Mouse (Mus musculus) lung, embryonic 14.5 days (tissue): ENCODE results near the gene Dupd1. TPM values are rescaled to one million over a fixed set of nuclear protein-coding genes. Genes with fewer than 3 reads are reported as not detected.

Source experiments
- ATAC-seq: fragments of 200-750 bp; cut with Nextera tagmentation; 2 replicates; pipeline ENCODE4 v1.8.0; 2017; ENCODE audit warnings: mild to moderate bottlenecking, moderate TSS enrichment, moderate library complexity; ENCODE audit not compliant: insufficient read depth
- DNase-seq: peaks from one replicate; pipeline ENCODE4 v3.0.0-alpha.2; 2015
- H3K27ac ChIP-seq: fragments of 300-500 bp; sonication (generic); 2 replicates; pipeline ENCODE4 v1.5.1; 2014; ENCODE audit warnings: low read depth, mild to moderate bottlenecking, moderate library complexity
- H3K27me3 ChIP-seq: fragments of 300-500 bp; sonication (generic); 2 replicates; pipeline ENCODE4 v1.6.1; 2014; ENCODE audit warnings: low read length, control low read depth; ENCODE audit not compliant: insufficient read depth
- H3K36me3 ChIP-seq: fragments of 300-500 bp; sonication (generic); 2 replicates; pipeline ENCODE4 v1.6.1; 2014; ENCODE audit warnings: control low read depth; ENCODE audit not compliant: insufficient read depth
- H3K4me1 ChIP-seq: fragments of 300-500 bp; sonication (generic); 2 replicates; pipeline ENCODE4 v1.6.1; 2014; ENCODE audit warnings: antibody characterized with exemption, control low read depth; ENCODE audit not compliant: insufficient read depth
- H3K4me2 ChIP-seq: fragments of 300-500 bp; sonication (generic); 2 replicates; pipeline ENCODE4 v1.6.1; 2014; ENCODE audit warnings: mild to moderate bottlenecking
- H3K4me3 ChIP-seq: fragments of 300-500 bp; sonication (generic); 2 replicates; pipeline ENCODE4 v1.5.1; 2014; ENCODE audit warnings: low read depth, low read length
- H3K9ac ChIP-seq: fragments of 300-500 bp; sonication (generic); 2 replicates; pipeline ENCODE4 v1.6.1; 2014
- H3K9me3 ChIP-seq: fragments of 300-500 bp; sonication (generic); 2 replicates; pipeline ENCODE4 v1.6.1; 2016; ENCODE audit warnings: low read depth, low read length, control low read depth
- CTCF ChIP-seq: IDR thresholded peaks from 2 replicates; pipeline ENCODE4 v1.5.1; 2016; ENCODE audit warnings: antibody characterized with exemption, low read depth
- WGBS: fragments of 180-500 bp; shearing (Covaris S2); extraction: QIAGEN DNeasy Blood & Tissue Kit; methylation state at CpG from one replicate; pipeline ENCODE4 v1.1.7; 2014; 5-methylcytosine and 5-hydroxymethylcytosine counted together
- polyA plus RNA-seq: library from polyadenylated mRNA; unstranded; fragments of >200 nt; fragmentation: Nextera tagmentation; extraction: Ambion mirVana; gene quantifications from 2 replicates; pipeline ENCODE4 v1.2.1, GENCODE M21; 2014

The Dupd1 gene
- polyA plus RNA-seq, 1 experiment from 2014 or later, result not detected

DNA sequence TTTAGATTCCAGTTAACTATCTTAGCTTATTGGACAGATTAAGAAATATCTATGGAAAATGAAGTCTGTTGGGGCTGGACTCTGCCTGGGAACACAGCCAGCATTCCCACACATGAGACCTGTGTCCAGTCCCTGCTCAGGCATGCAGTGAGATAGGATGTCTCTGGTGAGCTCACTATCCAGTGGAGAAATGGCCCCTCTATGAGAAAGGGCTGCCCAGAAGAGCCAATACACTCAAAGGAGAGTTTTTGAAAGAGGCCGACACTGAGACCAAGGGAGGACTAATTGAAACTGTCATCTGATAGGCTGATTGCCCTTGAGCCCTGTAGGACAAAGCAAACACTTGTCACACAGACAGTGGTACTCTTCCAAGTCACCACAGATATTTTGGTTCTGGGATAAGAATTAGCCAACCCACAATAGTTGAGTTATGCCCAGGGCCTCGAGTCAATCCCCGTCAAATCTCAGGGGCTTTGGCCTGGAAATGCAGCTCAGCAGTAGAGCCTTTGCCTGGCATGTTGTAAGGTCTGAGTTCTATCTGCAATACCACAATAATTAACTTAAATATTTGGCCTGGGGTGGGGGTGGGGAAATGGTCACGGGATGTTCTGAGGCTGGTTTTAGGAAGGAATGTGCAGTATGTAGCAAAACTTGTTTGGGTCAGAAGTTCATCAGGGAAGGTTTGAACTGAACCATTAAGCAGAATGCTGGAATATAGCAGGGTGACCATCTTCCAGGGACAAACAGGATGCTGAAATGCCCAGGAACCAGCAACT is 6.2 kb upstream of the Dupd1 start:
- 65% methylated on average over 4 of the region's 4 CpGs for WGBS
- ATAC-seq (no peak; the same call in 1 of the 2 replicates), DNase-seq (peak; percentile 33)
- Histone ChIP-seq H3K9ac (no peak overlapping the region), H3K27ac (no peak overlapping the region), H3K4me2 (no peak overlapping the region), H3K4me3 (no peak overlapping the region), H3K9me3 (no peaks in the 10 kb centered on the region), H3K36me3 (no peaks in the 10 kb centered on the region), H3K27me3 (no peaks in the 10 kb centered on the region), H3K4me1 (peaks cover 6% of the 10 kb centered on the region; the same call in 1 of the 2 replicates)
- no peak for TF ChIP-seq CTCF

DNA sequence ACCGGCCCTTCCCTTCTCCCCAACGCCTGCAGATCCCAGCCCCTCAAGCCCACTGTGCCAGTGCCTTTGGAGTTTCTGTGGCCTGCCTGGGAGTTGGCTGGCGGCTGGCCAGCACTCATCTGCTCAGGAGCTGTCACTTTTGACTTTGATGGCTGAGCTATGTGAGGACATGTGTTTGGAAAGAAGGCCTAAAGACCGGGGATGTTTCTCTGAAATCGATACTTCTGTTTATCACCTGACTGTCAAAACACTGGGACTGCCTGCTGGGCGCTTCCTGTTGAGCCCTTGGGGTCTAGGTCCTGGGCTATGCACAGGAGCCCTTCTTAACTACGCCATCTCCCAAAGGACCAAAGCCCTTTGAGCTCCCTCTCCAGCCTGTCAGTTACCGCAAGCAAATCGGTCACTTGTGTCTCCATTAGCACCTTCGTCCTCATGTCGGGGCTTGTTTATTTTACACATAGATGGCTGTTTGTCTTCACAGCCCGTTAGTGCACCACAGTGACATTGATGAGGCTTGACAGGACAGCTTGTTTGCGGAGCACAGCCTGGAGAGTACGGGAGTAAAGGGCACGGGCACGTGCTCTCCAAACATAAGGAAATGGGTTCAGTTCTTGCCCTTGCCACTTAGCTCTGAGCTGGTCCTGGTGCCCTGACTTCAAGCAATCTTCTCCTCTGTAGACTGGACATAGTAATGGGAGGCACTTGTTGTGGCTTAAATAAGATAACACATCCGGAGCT is 5.4 kb upstream of the Dupd1 start:
- Histone ChIP-seq H3K9ac (no peak overlapping the region), H3K4me1 (peaks cover 6% of the 10 kb centered on the region; the same call in 1 of the 2 replicates), H3K4me2 (no peak overlapping the region), H3K36me3 (no peaks in the 10 kb centered on the region), H3K4me3 (no peak overlapping the region), H3K27me3 (no peaks in the 10 kb centered on the region), H3K27ac (no peak overlapping the region), H3K9me3 (no peaks in the 10 kb centered on the region)
- DNase-seq (peak; percentile 30), ATAC-seq (no peak; the same call in 1 of the 2 replicates)
- 7% methylated on average over 17 of the region's 17 CpGs for WGBS
- no peak for TF ChIP-seq CTCF

GRCm38 (mm10) chr14:21711231-21711630 is 3.1 kb downstream of the Dupd1 start:
- 57% methylated on average over 2 of the region's 2 CpGs for WGBS
- no peak overlapping the region for H3K4me2 ChIP-seq
- TF ChIP-seq CTCF, result no peak
- H3K27ac ChIP-seq, result no peak overlapping the region
- H3K9ac ChIP-seq, result no peak overlapping the region
- H3K4me1 ChIP-seq, result peaks cover 13% of the 10 kb centered on the region; the same call in 1 of the 2 replicates
- no peaks in the 10 kb centered on the region for H3K36me3 ChIP-seq
- ATAC-seq (no peak), DNase-seq (peak; percentile 60)
- no peak overlapping the region for H3K4me3 ChIP-seq
- no peaks in the 10 kb centered on the region for H3K9me3 ChIP-seq
- no peaks in the 10 kb centered on the region for H3K27me3 ChIP-seq

- 61% methylated on average over 2 of the region's 2 CpGs for WGBS
- Histone ChIP-seq H3K36me3 (no peaks in the 10 kb centered on the region), H3K4me1 (peaks cover 13% of the 10 kb centered on the region; the same call in 1 of the 2 replicates), H3K9ac (no peak overlapping the region), H3K4me2 (no peak overlapping the region), H3K4me3 (no peak overlapping the region), H3K27ac (no peak overlapping the region), H3K9me3 (no peaks in the 10 kb centered on the region), H3K27me3 (no peaks in the 10 kb centered on the region)
- peak; percentile 48 for TF ChIP-seq CTCF
- DNase-seq (no peak), ATAC-seq (no peak)
Measured at GRCm38 (mm10) chr14:21709545-21709944, 4.8 kb downstream of the Dupd1 start.

DNA sequence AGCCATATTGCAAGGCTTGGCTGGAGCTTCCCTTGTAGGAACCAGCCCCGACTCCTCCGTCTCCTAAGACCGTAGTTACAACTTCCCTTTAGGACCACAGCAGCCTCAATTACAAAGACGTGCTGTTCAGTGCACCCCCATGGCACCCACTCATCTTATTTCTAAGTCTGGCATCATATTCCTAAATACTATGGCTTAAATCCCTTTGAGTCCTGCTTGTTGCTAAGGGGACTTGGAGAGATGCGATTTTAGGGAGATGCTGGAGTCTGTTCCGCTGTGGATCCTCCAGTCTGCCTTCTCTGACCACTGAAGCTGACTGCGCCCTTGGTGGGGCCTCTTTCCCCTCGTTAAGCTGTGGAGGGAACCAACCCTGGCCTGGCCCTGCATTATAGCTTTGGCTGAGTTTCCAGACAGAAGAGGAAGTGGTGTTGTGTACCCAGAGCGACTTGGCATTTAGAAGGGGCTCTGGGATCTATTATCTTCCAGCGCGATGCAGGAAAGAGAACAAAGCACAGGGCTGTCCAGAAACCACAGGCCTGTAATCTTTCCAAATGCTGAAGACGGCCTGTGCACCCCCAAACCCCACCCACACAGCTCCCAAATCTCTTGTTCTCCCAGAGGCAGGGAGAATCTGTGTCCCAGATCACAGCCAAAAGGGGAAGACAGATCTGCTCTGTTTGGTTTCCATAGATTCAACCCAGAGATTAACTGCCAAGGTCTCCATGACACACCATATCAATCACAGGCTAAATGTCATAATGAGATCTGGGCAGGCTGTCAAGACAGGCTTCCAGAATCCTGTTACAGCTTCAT is 7.4 kb downstream of the Dupd1 start:
- Histone ChIP-seq H3K9me3 (no peaks in the 10 kb centered on the region), H3K4me2 (no peak overlapping the region), H3K4me1 (peaks cover 16% of the 10 kb centered on the region; the same call in 1 of the 2 replicates), H3K4me3 (no peak overlapping the region), H3K27me3 (no peaks in the 10 kb centered on the region), H3K27ac (peak overlapping the region; percentile 69), H3K9ac (no peak overlapping the region), H3K36me3 (no peaks in the 10 kb centered on the region)
- TF ChIP-seq CTCF, result no peak
- WGBS, result 45% methylated on average over 12 of the region's 12 CpGs
- ATAC-seq, result peak; percentile 89
- DNase-seq, result peak; percentile 89

DNA sequence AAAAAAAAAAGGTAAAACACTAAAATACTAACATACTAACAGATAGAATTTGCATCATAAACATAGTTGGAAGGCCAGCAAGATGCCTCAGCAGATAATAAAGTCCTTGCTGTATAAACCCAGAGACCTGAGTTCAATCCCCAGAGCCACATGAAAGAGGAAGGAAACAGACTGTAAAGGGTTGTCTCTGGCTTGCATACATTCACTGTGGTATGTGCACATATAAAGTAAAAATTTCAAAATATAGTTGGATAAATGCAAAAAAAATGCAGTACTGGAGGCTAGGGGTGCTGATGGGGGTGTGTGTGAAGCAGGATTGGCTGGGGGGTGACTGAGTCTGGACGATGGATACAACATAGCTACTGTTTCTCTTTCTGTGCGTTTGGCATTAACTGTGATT is 8.9 kb downstream of the Dupd1 start:
- no peak for TF ChIP-seq CTCF
- no peak overlapping the region for H3K27ac ChIP-seq
- H3K4me1 ChIP-seq, result 0 out of 2 replicates have a peak, but pooled peaks cover 13% of the 10 kb centered on the region
- H3K9ac ChIP-seq, result no peak overlapping the region
- H3K36me3 ChIP-seq, result no peaks in the 10 kb centered on the region
- 79% methylated on average over 2 of the region's 2 CpGs for WGBS
- H3K4me2 ChIP-seq, result no peak overlapping the region
- no peak overlapping the region for H3K4me3 ChIP-seq
- no peaks in the 10 kb centered on the region for H3K27me3 ChIP-seq
- H3K9me3 ChIP-seq, result no peaks in the 10 kb centered on the region
- no peak for ATAC-seq
- DNase-seq, result no peak

GRCm38 (mm10) chr14:21703255-21703654 is 11.1 kb downstream of the Dupd1 start:
- H3K4me1 ChIP-seq, result 0 out of 2 replicates have a peak, but pooled peaks cover 13% of the 10 kb centered on the region
- H3K36me3 ChIP-seq, result no peaks in the 10 kb centered on the region
- H3K27ac ChIP-seq, result peak overlapping the region; percentile 7; the same call in 1 of the 2 replicates
- 29% methylated on average over 5 of the region's 5 CpGs for WGBS
- no peak overlapping the region for H3K4me2 ChIP-seq
- DNase-seq (peak; percentile 62), ATAC-seq (no peak)
- no peak overlapping the region for H3K4me3 ChIP-seq
- no peaks in the 10 kb centered on the region for H3K9me3 ChIP-seq
- no peak for TF ChIP-seq CTCF
- no peak overlapping the region for H3K9ac ChIP-seq
- H3K27me3 ChIP-seq, result no peaks in the 10 kb centered on the region
